Mouse (Mus musculus) kidney, adult 8-10 months (tissue): ENCODE measurements around the gene Mob1b.

ENCODE experiments used
- DNase-seq, 2 experiments: peaks; one replicate each; pipeline ENCODE4 v3.0.0; 2022

Mob1b gene

GRCm38 (mm10) chr5:88785059-88785458 is 64.4 kb downstream of the Mob1b start:
- no peak for DNase-seq

GRCm38 (mm10) chr5:88790675-88791074 is 70.0 kb downstream of the Mob1b start:
- DNase-seq: no peak

- peak; percentile 7 to 49 for DNase-seq
These were observed 70.9 kb downstream of the Mob1b start for GRCm38 (mm10) chr5:88791256-88792245.

DNA sequence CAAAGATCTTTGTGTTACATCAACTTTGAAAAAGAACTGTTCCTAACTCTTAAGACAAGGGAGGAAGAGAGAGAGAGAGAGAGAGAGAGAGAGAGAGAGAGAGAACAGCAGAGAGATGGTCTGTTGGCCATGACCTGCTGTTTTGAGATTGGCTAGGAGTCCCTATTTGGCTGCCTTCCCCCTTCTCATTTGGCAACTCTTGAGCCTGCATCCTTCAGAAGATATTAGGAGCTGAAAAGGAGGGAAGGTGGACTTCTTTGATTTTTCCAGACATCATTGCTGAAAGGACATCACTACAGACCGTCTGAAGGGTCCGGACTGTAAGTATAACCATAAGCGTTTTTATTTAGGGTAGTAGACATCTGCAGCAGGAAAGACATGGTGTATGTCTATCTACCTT is 73.0 kb downstream of the Mob1b start:
- no peak for DNase-seq

GRCm38 (mm10) chr5:88795910-88796584 is 75.4 kb downstream of the Mob1b start:
- peak in 1 of 2 experiments; percentile 33 for DNase-seq

DNA sequence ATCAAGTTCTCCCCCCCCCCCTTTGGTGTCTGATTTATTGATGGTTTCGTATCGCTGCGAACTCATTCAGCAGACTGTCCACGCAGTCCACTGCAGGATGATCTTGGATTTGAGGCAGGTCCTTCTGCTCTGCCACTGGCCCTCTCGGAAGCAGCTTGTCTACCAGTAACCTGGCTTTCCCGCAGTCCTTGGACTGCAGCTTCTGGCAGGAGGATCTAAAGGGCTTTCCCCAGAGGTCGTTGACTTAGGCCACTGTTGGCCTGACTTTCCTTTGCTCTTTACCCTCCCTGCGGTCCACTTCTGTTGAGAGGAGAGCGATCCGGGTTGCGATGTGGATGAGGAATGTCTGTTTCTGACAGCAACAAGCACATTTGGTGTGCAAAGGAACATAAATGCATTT is 75.9 kb downstream of the Mob1b start:
- DNase-seq: peak; percentile 68 to 79

DNA sequence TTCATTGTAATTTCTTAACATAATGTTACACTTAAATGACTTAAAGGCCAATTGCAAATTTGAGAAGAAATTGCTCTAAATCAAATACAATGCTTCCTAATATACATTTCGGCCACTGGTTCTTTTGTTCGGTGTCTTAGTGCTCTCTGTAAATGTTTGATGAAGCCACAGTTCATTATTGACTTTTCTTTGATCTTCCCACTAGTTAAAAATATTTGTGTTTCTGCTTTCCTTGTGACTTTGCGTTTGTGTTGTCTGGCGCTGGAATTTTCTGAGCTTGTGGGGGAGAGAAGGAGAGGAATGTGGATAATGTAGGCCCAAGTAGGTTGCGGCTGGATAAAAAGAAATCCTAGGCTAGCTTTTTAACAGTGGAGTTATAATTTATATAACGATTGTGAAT is 76.5 kb downstream of the Mob1b start:
- DNase-seq: peak; percentile 20 to 50

DNA sequence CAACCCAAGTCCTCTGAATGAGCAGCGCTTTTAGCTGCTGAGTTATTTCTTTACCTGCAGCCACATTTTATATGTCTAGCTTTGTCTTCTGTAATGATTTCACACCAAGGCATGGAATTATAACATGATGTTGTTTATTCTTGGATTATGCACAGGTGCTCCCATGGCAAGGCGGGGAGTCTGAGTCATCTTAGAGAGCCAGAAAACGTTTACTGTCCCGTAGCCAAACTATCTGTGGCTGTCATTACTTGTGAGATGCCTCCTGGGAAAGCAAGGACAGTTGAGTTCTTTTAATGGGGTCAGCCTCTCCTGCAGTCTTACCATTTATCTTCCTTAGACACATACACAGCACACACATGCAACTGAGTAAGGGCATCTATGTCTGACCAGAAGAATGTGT is 85.0 kb downstream of the Mob1b start:
- DNase-seq: no peak

- no peak for DNase-seq
These were observed 85.6 kb downstream of the Mob1b start for GRCm38 (mm10) chr5:88806278-88806677.

DNA sequence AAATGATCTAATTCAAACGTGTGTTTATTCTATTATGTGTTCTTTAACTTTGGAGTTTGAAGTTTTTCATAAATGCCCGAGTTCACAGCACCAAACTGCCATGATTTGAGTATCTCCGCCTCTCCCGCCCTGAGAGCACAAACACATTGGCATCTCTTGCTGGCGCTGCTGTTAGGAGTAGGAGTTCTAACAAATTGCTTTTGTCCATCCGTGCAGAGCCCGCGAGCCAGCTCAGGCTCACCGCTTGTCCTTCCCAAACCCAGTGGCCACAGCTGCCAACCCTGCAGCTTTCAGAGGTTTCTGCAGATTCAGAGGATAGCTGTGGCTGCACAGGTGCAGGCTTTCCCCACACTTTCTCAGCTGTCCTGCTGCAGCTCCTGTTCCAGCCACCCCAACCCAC is 86.7 kb downstream of the Mob1b start:
- DNase-seq: no peak

DNA sequence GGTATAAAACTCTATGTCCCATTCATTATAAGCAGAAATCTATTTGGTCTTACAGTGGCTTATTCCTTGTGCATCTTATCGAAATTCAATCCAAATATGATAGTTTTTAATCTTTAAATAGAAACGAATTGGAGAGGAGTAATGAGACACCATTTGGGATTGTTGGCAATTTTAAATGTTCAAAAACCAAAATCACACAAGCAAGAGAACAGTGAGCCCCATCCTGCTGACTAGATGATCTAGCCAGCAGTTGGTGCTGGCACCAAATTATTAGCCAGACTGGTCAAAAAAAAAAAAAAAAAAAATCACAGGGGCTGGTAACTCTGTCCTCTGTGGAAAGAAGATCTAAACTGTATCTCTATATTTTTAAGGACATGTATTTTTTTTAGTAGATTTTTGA is 92.5 kb downstream of the Mob1b start:
- DNase-seq: no peak
